9 mouse cellular contexts compared by ENCODE assay signal in genomic region chr6:29819309-29819708, GRCm38 (mm10). TPM values are rescaled to one million over a fixed set of nuclear protein-coding genes. Genes with fewer than 3 reads are reported as not detected.
DNase-seq lines count a peak whose midpoint lies in the region; ATAC-seq and TF ChIP-seq lines count a peak whose summit lies in the region.
"Had no signal": no experiment of that assay in that cellular context is flagged by ENCODE, and none has a peak within 500 bp of the region (broad histone marks: within the 10 kb centered on the region; RNA-seq: fewer than 3 reads in every experiment).

No protein-coding gene starts in this region.

- no peaks in the 10 kb centered on the region for H3K4me1 ChIP-seq in liver, embryonic 14.5 days (replicated peaks; ENCODE audit: control insufficient read depth in 2 of 2, insufficient read depth in 2 of 2, low read length in 1 of 2)

- TF ChIP-seq CTCF in liver, embryonic 14.5 days (IDR thresholded peaks at IDR 0.05; ENCODE audit: low read depth): peak; percentile 62

- H3K4me3 ChIP-seq in liver, embryonic 14.5 days (ENCODE audit: insufficient read depth in 1 of 2, low read depth in 2 of 2, low read length in 2 of 2): no peak overlapping the region
- H3K4me3 ChIP-seq: myocyte had no signal

- H3K9ac ChIP-seq in liver, embryonic 14.5 days (replicated peaks): no peak overlapping the region

- no peak for TF ChIP-seq EP300 in liver, embryonic 14.5 days (IDR thresholded peaks at IDR 0.05; ENCODE audit: low read depth)

- H3K36me3 ChIP-seq in liver, embryonic 14.5 days (replicated peaks; ENCODE audit: control insufficient read depth, insufficient read depth, low read depth): no peaks in the 10 kb centered on the region

- no peaks in the 10 kb centered on the region for H3K27me3 ChIP-seq in liver, embryonic 14.5 days (ENCODE audit: control insufficient read depth, insufficient read depth, low read length)

- WGBS in liver, embryonic 14.5 days (ENCODE audit: insufficient replicate concordance): 21% methylated on average over 3 of the region's 3 CpGs

- intact Hi-C loops in heart, postnatal 10 days (cut with DNase I): loop anchor here (1.0 to 5.0 kb wide), 3 partner anchors 47 to 107 kb away; no protein-coding TSS in a partner anchor

- no peak for ATAC-seq in liver, embryonic 14.5 days (ENCODE audit: insufficient read depth)

- no peak overlapping the region for H3K4me2 ChIP-seq in liver, embryonic 14.5 days (ENCODE audit: low read depth)

- no peaks in the 10 kb centered on the region for H3K9me3 ChIP-seq in liver, embryonic 14.5 days (ENCODE audit: control insufficient read depth, low read length)

- no peak overlapping the region for H3K27ac ChIP-seq in liver, embryonic 14.5 days

- peak; percentile 44 to 55 for DNase-seq in heart, postnatal 10 days
- DNase-seq in heart, adult 11 months: no peak
- peak; percentile 38 for DNase-seq in B cell, adult 2 months
- peak; percentile 17 for DNase-seq in Muller cell, postnatal 12 days (ENCODE audit: inconsistent ontology term)
- peak; percentile 23 for DNase-seq in embryo, embryonic 9.5 days (ENCODE audit: extremely low spot score)
- DNase-seq in liver, embryonic 14.5 days (ENCODE audit: low read depth in 3 of 3, low spot score in 3 of 3): peak in 1 of 3 experiments; percentile 10
- peak; percentile 46 for DNase-seq in thymus, postnatal 14 days
- DNase-seq in gastrocnemius, postnatal 10 days: no peak

RNA-seq across cellular contexts. Expression of gene Ahcyl2, which starts 51.5 kb away (rescaled TPM):
- total RNA-seq in heart, postnatal 10 days (2021): 10 to 100 TPM; 14.9 to 18.0 TPM
- polyA plus RNA-seq in liver, embryonic 14.5 days (2012; rRNA removed): 3.5 and 4.2 TPM in 2 replicates
- polyA plus RNA-seq in liver, embryonic 14.5 days (2014; fragmentation: Nextera tagmentation; extraction: Ambion mirVana): 3.2 and 3.9 TPM in 2 replicates
- 10 to 100 TPM in 1 of 2 experiments, 1 to 10 TPM in 1; 8.8 to 11.8 TPM for total RNA-seq in gastrocnemius, postnatal 10 days (2021)

Comparison
In these comparisons a context has a peak if more than half of its experiments do, and no peak if none do; other contexts are left out.
1. DNase-seq: peak in heart, postnatal 10 days (2 of 2), B cell, adult 2 months (2 of 2), Muller cell, postnatal 12 days (single experiment), embryo, embryonic 9.5 days (single experiment) and thymus, postnatal 14 days (single experiment); none in heart, adult 11 months (single experiment) and gastrocnemius, postnatal 10 days (single experiment).